Mouse (Mus musculus): Measurements from ENCODE around the gene Pipox. TPM values are rescaled to one million over a fixed set of nuclear protein-coding genes. Genes with fewer than 3 reads are reported as not detected.

Gene Pipox
- 25.5 and 32.1 TPM in 2 replicates for polyA plus RNA-seq (2015; fragmentation: Nextera tagmentation; extraction: Ambion mirVana)

DNA sequence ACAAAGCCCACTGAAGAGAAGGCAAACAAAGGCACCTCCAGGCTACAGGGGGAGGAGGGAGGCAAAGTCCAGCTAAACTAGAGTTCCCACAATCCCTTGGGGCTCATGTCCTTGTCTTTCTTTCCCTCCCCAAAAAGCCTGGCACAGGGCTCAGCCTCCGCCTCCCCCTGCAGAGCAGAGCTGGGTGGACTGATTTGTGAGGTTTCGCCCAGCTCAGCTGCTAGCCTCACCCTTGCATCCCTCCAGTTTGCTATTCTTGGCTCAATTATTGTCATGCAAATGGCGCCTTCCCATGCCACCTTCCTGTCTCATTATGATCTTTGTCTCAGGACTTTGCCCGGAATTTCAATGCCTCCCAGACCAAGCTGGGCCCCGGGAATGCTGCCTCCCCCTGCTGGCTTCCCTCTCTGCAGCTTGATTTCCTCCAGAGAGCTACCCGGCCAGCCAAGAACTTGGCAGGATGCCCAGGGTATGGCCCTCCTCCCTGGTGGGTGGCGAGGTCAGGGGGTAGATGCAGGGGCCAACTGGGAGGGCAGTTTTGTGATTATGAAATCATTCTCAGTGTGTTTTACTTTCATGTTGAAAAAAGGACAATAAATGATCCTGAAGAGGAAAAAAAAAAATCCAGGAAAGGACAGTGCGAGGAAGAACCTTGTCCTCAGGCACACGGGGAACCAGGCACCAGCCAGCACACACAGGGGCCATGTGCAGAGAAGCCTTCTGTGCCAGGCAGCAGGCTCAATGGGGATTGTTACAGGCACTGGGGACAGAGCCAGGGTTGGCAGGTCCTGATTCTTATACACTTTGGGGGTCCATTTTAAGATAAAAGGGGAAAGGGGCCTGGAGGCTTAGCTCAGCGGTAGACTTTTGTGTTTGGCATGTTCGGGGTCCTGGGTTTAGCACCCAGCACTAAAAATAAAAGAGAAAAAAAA lies at the start of gene Pipox:
Gene Pipox, minus strand, starts transcription at position 310 of the 932 bp plus-strand sequence.
- WGBS (ENCODE audit: insufficient replicate concordance): 23% methylated on average over 11 of the region's 11 CpGs
- peak within 1 kb of the TSS; percentile 78 for H3K27ac ChIP-seq (replicated peaks)
- H3K9ac ChIP-seq: no peak within 1 kb of the TSS
- H3K27me3 ChIP-seq: peaks cover 55% of the 10 kb centered on the region
- no peaks in the 10 kb centered on the region for H3K36me3 ChIP-seq (replicated peaks)
- no peaks in the 10 kb centered on the region for H3K9me3 ChIP-seq (replicated peaks)
- peaks cover 4% of the 10 kb centered on the region; the same call in 1 of the 2 replicates for H3K4me1 ChIP-seq (replicated peaks)
- H3K4me3 ChIP-seq (replicated peaks): peak within 1 kb of the TSS; percentile 43
- H3K4me2 ChIP-seq: peak within 1 kb of the TSS; percentile 48
- peak; percentile 84 for ATAC-seq (ENCODE audit: insufficient read depth)

GRCm38 (mm10) chr11:77942230-77942629 lies 48.3 kb upstream of the Pipox start:
- WGBS (ENCODE audit: insufficient replicate concordance): 44% methylated on average over 5 of the region's 5 CpGs
- no peak overlapping the region for H3K9ac ChIP-seq
- H3K27me3 ChIP-seq: peaks cover 71% of the 10 kb centered on the region
- no peak overlapping the region for H3K27ac ChIP-seq (replicated peaks)
- H3K4me1 ChIP-seq (replicated peaks): no peaks in the 10 kb centered on the region
- no peak for ATAC-seq (ENCODE audit: insufficient read depth)
- H3K36me3 ChIP-seq (replicated peaks): no peaks in the 10 kb centered on the region
- H3K4me3 ChIP-seq (replicated peaks): no peak overlapping the region
- H3K9me3 ChIP-seq (replicated peaks): no peaks in the 10 kb centered on the region
- H3K4me2 ChIP-seq: no peak overlapping the region

GRCm38 (mm10) chr11:77937649-77938410 lies 43.9 kb upstream of the Pipox start:
- Histone ChIP-seq H3K27ac (replicated peaks) (no peak overlapping the region), H3K4me3 (replicated peaks) (no peak overlapping the region), H3K4me2 (no peak overlapping the region), H3K4me1 (replicated peaks) (no peaks in the 10 kb centered on the region), H3K9ac (no peak overlapping the region), H3K36me3 (replicated peaks) (no peaks in the 10 kb centered on the region), H3K27me3 (peaks cover 93% of the 10 kb centered on the region), H3K9me3 (replicated peaks) (no peaks in the 10 kb centered on the region)
- 10% methylated on average over 4 of the region's 4 CpGs for WGBS (ENCODE audit: insufficient replicate concordance)
- no peak for ATAC-seq (ENCODE audit: insufficient read depth)

DNA sequence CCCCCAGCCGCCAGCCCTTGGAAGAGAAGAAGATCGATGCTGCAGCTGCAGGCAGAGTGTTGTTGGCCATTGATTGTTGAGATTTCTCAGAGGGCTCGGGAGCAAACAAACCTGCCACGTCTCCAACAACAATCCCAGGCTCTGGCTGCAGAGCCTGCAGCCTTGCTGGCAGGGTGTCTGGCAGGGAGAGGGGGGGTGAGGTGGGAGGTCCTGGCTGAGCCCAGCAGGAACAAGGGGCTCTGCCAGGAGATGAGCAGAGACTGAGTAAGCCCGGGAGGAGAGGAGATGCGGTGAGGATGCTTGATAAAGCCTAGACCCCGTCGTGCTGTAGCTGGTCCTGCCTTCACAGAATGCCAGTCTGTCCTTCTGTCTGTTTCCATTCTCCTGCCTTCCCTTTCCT lies 43.0 kb upstream of the Pipox start:
- Histone ChIP-seq H3K4me3 (replicated peaks) (no peak overlapping the region), H3K27me3 (peaks cover 94% of the 10 kb centered on the region), H3K36me3 (replicated peaks) (no peaks in the 10 kb centered on the region), H3K9me3 (replicated peaks) (no peaks in the 10 kb centered on the region), H3K4me2 (no peak overlapping the region), H3K4me1 (replicated peaks) (no peaks in the 10 kb centered on the region), H3K9ac (no peak overlapping the region), H3K27ac (replicated peaks) (no peak overlapping the region)
- no peak for ATAC-seq (ENCODE audit: insufficient read depth)
- 7% methylated on average over 8 of the region's 8 CpGs for WGBS (ENCODE audit: insufficient replicate concordance)

GRCm38 (mm10) chr11:77934568-77935311 lies 40.8 kb upstream of the Pipox start:
- Histone ChIP-seq H3K9ac (no peak overlapping the region), H3K4me3 (replicated peaks) (no peak overlapping the region), H3K27me3 (peaks cover 97% of the 10 kb centered on the region), H3K4me2 (no peak overlapping the region), H3K27ac (replicated peaks) (no peak overlapping the region), H3K36me3 (replicated peaks) (no peaks in the 10 kb centered on the region), H3K9me3 (replicated peaks) (no peaks in the 10 kb centered on the region), H3K4me1 (replicated peaks) (peaks cover 8% of the 10 kb centered on the region; the same call in 1 of the 2 replicates)
- WGBS (ENCODE audit: insufficient replicate concordance): 44% methylated on average over 5 of the region's 5 CpGs
- ATAC-seq (ENCODE audit: insufficient read depth): no peak

- Histone ChIP-seq H3K27ac (replicated peaks) (no peak overlapping the region), H3K4me1 (replicated peaks) (peaks cover 8% of the 10 kb centered on the region; the same call in 1 of the 2 replicates), H3K36me3 (replicated peaks) (no peaks in the 10 kb centered on the region), H3K4me3 (replicated peaks) (no peak overlapping the region), H3K4me2 (no peak overlapping the region), H3K27me3 (peaks cover 97% of the 10 kb centered on the region), H3K9me3 (replicated peaks) (no peaks in the 10 kb centered on the region), H3K9ac (no peak overlapping the region)
- 5% methylated on average over 4 of the region's 4 CpGs for WGBS (ENCODE audit: insufficient replicate concordance)
- ATAC-seq (ENCODE audit: insufficient read depth): no peak
These were observed 40.2 kb upstream of the Pipox start for GRCm38 (mm10) chr11:77934111-77934521.

GRCm38 (mm10) chr11:77932576-77932975 lies 38.7 kb upstream of the Pipox start:
- H3K4me2 ChIP-seq: no peak overlapping the region
- ATAC-seq (ENCODE audit: insufficient read depth): no peak
- H3K4me3 ChIP-seq (replicated peaks): no peak overlapping the region
- peaks cover 98% of the 10 kb centered on the region for H3K27me3 ChIP-seq
- H3K27ac ChIP-seq (replicated peaks): no peak overlapping the region
- WGBS (ENCODE audit: insufficient replicate concordance): 21% methylated on average over 5 of the region's 5 CpGs
- no peak overlapping the region for H3K9ac ChIP-seq
- peaks cover 8% of the 10 kb centered on the region; the same call in 1 of the 2 replicates for H3K4me1 ChIP-seq (replicated peaks)
- no peaks in the 10 kb centered on the region for H3K36me3 ChIP-seq (replicated peaks)
- H3K9me3 ChIP-seq (replicated peaks): no peaks in the 10 kb centered on the region

GRCm38 (mm10) chr11:77931541-77932433 lies 37.9 kb upstream of the Pipox start:
- Histone ChIP-seq H3K4me2 (peak overlapping the region; percentile 70), H3K9ac (no peak overlapping the region), H3K27me3 (peaks cover 94% of the 10 kb centered on the region), H3K4me3 (replicated peaks) (peak overlapping the region; percentile 43), H3K4me1 (replicated peaks) (peaks cover 8% of the 10 kb centered on the region; the same call in 1 of the 2 replicates), H3K36me3 (replicated peaks) (no peaks in the 10 kb centered on the region), H3K9me3 (replicated peaks) (no peaks in the 10 kb centered on the region), H3K27ac (replicated peaks) (no peak overlapping the region)
- no peak for ATAC-seq (ENCODE audit: insufficient read depth)
- 3% methylated on average over 41 of the region's 41 CpGs for WGBS (ENCODE audit: insufficient replicate concordance)

DNA sequence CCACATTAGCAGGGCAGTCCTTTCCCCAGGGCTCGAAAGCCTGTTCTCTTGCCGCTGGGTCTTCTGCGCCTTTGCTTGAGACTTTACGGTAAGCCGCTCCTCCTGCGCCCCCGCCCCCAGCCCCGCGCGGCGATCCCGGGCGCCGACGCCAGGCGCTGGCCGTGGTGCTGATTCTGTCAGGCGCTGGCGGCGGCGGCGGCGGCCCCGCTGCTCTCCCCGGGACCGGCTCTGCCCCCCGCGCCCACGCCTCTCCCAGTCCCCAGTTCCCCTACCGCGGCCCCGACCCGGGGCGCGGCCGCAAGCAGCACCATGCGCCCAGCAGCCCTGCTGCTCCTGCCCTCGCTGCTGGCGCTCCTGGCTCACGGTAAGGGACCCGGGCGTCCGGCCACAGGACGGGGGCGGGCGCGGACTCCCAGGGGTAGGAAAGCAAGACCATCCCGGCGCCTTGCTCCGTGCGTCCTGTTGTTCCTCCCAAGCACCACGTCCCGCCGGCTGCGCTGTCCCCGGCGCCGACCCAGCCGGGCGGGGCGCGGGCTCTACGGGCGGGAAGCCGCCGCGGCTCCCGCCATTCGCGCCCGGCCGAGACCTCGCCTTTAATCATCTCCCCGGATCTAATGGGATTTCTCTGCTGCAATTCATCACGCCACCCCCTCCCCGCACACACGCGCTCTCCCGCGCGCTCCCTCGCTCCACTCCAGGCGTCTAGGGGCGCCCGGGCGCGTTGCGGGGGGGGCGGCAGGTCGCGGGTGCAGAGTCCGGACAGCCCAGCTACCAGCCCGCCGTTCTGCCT lies 37.0 kb upstream of the Pipox start, which contains the start of gene Sez6:
Gene Sez6, plus strand, starts transcription at position 50 of the 790 bp plus-strand sequence.
- H3K4me1 ChIP-seq (replicated peaks): peaks cover 8% of the 10 kb centered on the region; the same call in 1 of the 2 replicates
- peak within 1 kb of the TSS; percentile 43 for H3K4me3 ChIP-seq (replicated peaks)
- H3K4me2 ChIP-seq: peak within 1 kb of the TSS; percentile 70
- no peak for ATAC-seq (ENCODE audit: insufficient read depth)
- no peak within 1 kb of the TSS for H3K9ac ChIP-seq
- H3K27me3 ChIP-seq: peaks cover 92% of the 10 kb centered on the region
- no peak within 1 kb of the TSS for H3K27ac ChIP-seq (replicated peaks)
- no peaks in the 10 kb centered on the region for H3K36me3 ChIP-seq (replicated peaks)
- under 1% methylated on average over 94 of the region's 94 CpGs for WGBS (ENCODE audit: insufficient replicate concordance)
- no peaks in the 10 kb centered on the region for H3K9me3 ChIP-seq (replicated peaks)

Measured in liver, embryonic 15.5 days (tissue).